Mouse (Mus musculus) cortical plate, adult 2 months (tissue): ENCODE data around the gene Grin2b.

ENCODE experiments used
- CTCF ChIP-seq: fragments of 200-500 bp; IDR thresholded peaks from 2 replicates; pipeline ENCODE4 v1.5.1; 2011; ENCODE audit warnings: mild to moderate bottlenecking, control low read depth, low read length; ENCODE audit not compliant: insufficient read depth; ENCODE audit errors: extremely low read depth
- POLR2A ChIP-seq: fragments of 200-500 bp; IDR thresholded peaks from 2 replicates; pipeline ENCODE4 v1.6.1; 2011; ENCODE audit warnings: mild to moderate bottlenecking, low read length, control low read depth; ENCODE audit not compliant: insufficient read depth; ENCODE audit errors: extremely low read depth

- TF ChIP-seq CTCF (no peak), POLR2A (no peak)
Observed at GRCm38 (mm10) chr6:135961766-135962165, 211.5 kb downstream of the Grin2b start.
